Mouse (Mus musculus): Measurements from ENCODE around the gene Dmpk. TPM values are rescaled to one million over a fixed set of nuclear protein-coding genes. Genes with fewer than 3 reads are reported as not detected.

Dmpk gene
- 24.2 and 27.1 TPM in 2 replicates for polyA plus RNA-seq (2015; fragmentation: Nextera tagmentation; extraction: Ambion mirVana)

DNA sequence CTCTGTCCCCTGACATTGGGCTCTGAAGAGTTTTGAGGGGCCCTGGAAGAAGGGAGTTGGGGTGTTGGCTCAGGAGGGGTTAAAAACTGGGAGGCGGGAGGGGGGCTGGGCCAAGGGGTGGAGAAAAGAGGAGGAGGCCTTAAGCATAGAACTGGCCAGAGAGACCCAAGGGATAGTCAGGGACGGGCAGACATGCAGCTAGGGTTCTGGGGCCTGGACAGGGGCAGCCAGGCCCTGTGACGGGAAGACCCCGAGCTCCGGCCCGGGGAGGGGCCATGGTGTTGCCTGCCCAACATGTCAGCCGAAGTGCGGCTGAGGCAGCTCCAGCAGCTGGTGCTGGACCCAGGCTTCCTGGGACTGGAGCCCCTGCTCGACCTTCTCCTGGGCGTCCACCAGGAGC is at the start of gene Dmpk:
TSS of gene Dmpk (plus strand) at position 149 of the 400 bp plus-strand sequence.
- H3K27me3 ChIP-seq: no peaks in the 10 kb centered on the region
- H3K4me3 ChIP-seq: peak within 1 kb of the TSS; percentile 40
- peaks cover 46% of the 10 kb centered on the region for H3K4me1 ChIP-seq
- peak; percentile 66 for ATAC-seq (ENCODE audit: borderline replicate concordance, extremely low read depth, low FRiP score, low TSS enrichment)
- no peaks in the 10 kb centered on the region for H3K9me3 ChIP-seq
- peak within 1 kb of the TSS; percentile 57 for H3K27ac ChIP-seq
- 37% methylated on average over 10 of the region's 10 CpGs for WGBS
- H3K36me3 ChIP-seq: peaks cover 54% of the 10 kb centered on the region
- peak within 1 kb of the TSS; percentile 54 for H3K4me2 ChIP-seq
- peak within 1 kb of the TSS; percentile 47 for H3K9ac ChIP-seq

DNA sequence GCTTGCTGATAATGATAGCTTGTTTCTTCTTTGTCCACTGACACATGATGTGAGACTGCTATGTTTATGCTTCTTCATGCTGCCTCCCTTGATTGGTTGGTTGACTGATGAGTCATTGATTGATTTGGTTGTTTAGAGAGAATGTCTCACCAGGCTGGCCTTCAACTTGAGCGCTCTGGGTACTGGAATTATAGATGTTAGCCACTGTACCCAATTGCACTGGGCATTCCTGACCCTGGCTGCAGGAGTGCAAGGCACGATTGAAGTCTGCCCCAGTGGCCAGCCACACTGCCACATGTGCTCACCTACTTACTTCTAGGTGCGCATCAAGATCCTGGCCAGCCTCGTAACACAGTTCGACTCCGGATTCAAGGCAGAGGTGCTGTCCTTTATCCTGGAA is 39.0 kb upstream of the Dmpk start:
- H3K9me3 ChIP-seq: no peaks in the 10 kb centered on the region
- H3K4me2 ChIP-seq: no peak overlapping the region
- H3K4me1 ChIP-seq: no peaks in the 10 kb centered on the region
- no peak for ATAC-seq (ENCODE audit: borderline replicate concordance, extremely low read depth, low FRiP score, low TSS enrichment)
- no peak overlapping the region for H3K9ac ChIP-seq
- WGBS: 90% methylated on average over 6 of the region's 6 CpGs
- H3K36me3 ChIP-seq: peaks cover 98% of the 10 kb centered on the region
- no peaks in the 10 kb centered on the region for H3K27me3 ChIP-seq
- H3K27ac ChIP-seq: no peak overlapping the region
- no peak overlapping the region for H3K4me3 ChIP-seq

DNA sequence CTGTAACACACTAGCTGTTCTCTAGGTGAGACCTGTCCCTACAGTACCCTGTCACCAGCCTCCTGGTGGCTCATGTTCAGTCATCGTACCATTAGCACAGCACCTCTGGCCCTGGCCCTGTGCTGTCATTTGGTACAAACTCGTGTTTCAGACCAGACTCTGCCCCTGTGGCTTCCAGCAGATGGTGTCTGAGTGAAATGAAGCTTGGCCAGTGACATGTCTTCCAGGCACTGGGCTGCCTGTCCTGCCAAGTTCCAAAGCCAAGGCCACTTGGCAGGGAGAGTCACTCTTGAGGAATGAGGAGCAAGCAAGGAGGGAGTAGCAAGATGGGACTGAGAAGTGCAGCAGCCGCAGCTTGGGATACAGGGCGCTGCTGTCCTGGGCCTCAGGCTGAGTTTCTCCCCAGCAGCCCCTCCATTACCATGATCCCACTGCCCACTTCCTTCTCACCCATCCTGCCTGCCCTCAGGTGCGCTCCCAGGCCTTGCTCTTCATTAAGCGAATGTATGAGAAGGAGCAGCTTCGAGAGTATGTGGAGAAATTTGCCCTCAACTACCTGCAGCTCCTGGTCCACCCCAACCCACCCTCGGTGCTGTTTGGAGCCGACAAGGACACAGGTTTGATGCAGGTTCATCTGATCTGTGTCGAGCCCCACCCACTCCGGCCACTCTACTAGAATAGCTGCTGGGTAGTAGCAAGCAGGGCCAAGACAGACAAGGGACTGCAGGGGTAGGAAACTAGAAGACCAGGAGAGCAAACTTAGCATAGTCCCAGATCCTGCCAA is 37.2 kb upstream of the Dmpk start:
- H3K4me2 ChIP-seq: no peak overlapping the region
- ATAC-seq (ENCODE audit: borderline replicate concordance, extremely low read depth, low FRiP score, low TSS enrichment): no peak
- no peaks in the 10 kb centered on the region for H3K9me3 ChIP-seq
- no peaks in the 10 kb centered on the region for H3K4me1 ChIP-seq
- no peak overlapping the region for H3K9ac ChIP-seq
- H3K36me3 ChIP-seq: peaks cover 98% of the 10 kb centered on the region
- WGBS: 87% methylated on average over 11 of the region's 11 CpGs
- no peak overlapping the region for H3K4me3 ChIP-seq
- H3K27ac ChIP-seq: no peak overlapping the region
- no peaks in the 10 kb centered on the region for H3K27me3 ChIP-seq

DNA sequence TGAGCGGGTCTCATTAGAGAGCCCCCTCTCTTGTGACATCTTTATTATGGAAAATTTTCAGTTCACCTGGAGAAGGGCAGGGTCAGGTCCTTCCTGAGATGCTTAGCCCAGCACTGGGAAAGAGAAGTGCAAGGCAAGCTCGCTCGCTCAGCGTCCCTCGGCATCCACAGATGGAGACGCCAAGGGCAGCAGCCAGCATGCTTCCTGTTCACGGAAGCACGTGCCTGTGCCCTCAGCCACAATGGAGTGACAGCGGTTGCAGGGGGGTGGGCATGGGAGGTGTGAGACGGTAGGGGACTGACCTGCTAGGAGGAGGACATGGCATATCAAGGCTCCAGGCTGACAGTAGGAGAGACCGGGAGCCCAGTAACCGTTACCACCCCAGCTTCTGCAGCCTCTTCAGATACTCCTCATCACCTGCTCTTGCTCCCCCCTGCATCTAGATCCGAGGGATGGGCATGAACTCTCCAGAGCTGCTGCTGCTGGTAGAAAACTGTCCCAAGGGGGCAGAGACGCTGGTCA is 35.6 kb upstream of the Dmpk start:
- 84% methylated on average over 14 of the region's 14 CpGs for WGBS
- Histone ChIP-seq H3K4me1 (no peaks in the 10 kb centered on the region), H3K27ac (no peak overlapping the region), H3K36me3 (peaks cover 89% of the 10 kb centered on the region), H3K9me3 (no peaks in the 10 kb centered on the region), H3K9ac (no peak overlapping the region), H3K27me3 (no peaks in the 10 kb centered on the region), H3K4me3 (no peak overlapping the region), H3K4me2 (no peak overlapping the region)
- ATAC-seq (ENCODE audit: borderline replicate concordance, extremely low read depth, low FRiP score, low TSS enrichment): no peak

DNA sequence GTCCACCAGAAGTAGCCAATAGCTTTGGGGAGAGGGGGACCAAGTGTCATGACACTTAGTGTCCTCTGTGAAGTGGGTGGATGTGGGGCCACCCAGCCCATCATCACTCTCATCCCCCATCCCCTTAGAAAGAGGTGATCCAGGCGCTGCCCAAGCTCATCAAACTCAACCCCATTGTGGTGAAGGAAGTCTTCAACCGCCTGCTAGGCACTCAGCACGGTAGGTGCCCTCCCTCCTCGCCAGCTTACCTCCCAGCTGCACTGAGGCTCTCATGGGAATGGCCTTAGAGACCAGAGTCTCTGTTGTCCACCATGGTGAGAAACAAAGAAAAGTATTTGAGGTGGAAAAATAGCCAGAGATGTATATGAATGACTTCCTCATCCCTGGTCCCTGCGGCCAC is 34.4 kb upstream of the Dmpk start:
- WGBS: 86% methylated on average over 5 of the region's 5 CpGs
- Histone ChIP-seq H3K4me2 (no peak overlapping the region), H3K9ac (no peak overlapping the region), H3K27ac (no peak overlapping the region), H3K27me3 (no peaks in the 10 kb centered on the region), H3K36me3 (peaks cover 78% of the 10 kb centered on the region), H3K4me1 (no peaks in the 10 kb centered on the region), H3K4me3 (no peak overlapping the region), H3K9me3 (no peaks in the 10 kb centered on the region)
- ATAC-seq (ENCODE audit: borderline replicate concordance, extremely low read depth, low FRiP score, low TSS enrichment): no peak

DNA sequence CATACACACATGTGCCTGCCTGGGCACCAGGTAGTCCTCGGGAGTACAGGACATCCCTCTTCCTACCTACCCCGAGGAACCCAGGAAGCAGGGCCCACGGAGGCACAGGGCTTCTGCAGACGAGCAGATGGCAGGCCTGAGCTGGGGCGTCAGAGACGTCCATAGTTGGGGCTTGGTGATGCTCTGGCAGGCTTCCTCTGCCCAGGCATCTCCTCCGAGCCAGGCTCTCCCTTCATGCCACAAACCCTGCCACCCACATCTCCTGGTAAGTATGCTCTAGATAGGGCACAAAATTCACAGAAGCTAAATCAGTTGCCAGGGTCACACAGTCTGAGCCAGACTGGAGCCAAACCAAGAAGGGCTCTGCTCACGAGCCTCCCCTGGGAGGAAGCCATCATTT is 33.5 kb upstream of the Dmpk start:
- no peak for ATAC-seq (ENCODE audit: borderline replicate concordance, extremely low read depth, low FRiP score, low TSS enrichment)
- no peak overlapping the region for H3K27ac ChIP-seq
- no peak overlapping the region for H3K9ac ChIP-seq
- peaks cover 69% of the 10 kb centered on the region for H3K36me3 ChIP-seq
- no peak overlapping the region for H3K4me2 ChIP-seq
- no peak overlapping the region for H3K4me3 ChIP-seq
- no peaks in the 10 kb centered on the region for H3K4me1 ChIP-seq
- H3K27me3 ChIP-seq: no peaks in the 10 kb centered on the region
- no peaks in the 10 kb centered on the region for H3K9me3 ChIP-seq
- 84% methylated on average over 8 of the region's 8 CpGs for WGBS

DNA sequence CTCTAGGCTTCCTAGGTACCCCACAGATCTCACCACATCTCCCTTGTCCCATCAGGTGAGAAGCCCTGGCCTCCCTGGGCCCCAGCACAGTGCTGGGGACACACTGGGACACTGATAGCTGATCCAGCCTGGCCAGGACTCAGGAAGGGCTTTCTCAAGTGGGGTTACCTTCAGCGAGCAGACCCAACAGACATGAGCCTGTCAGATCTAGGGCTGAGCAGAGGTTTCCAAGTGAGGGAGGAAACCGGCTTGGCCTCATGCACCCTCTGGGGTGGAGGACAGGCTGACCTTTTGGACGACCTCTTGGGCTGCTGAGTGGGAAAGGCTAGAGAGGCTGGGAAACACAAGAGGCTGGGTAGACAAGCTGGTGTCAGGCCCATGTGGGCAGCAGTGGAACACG is 32.5 kb upstream of the Dmpk start:
- Histone ChIP-seq H3K9me3 (no peaks in the 10 kb centered on the region), H3K27ac (no peak overlapping the region), H3K36me3 (peaks cover 59% of the 10 kb centered on the region), H3K9ac (no peak overlapping the region), H3K4me1 (no peaks in the 10 kb centered on the region), H3K4me2 (no peak overlapping the region), H3K27me3 (no peaks in the 10 kb centered on the region), H3K4me3 (no peak overlapping the region)
- no peak for ATAC-seq (ENCODE audit: borderline replicate concordance, extremely low read depth, low FRiP score, low TSS enrichment)
- WGBS: 59% methylated on average over 4 of the region's 4 CpGs

DNA sequence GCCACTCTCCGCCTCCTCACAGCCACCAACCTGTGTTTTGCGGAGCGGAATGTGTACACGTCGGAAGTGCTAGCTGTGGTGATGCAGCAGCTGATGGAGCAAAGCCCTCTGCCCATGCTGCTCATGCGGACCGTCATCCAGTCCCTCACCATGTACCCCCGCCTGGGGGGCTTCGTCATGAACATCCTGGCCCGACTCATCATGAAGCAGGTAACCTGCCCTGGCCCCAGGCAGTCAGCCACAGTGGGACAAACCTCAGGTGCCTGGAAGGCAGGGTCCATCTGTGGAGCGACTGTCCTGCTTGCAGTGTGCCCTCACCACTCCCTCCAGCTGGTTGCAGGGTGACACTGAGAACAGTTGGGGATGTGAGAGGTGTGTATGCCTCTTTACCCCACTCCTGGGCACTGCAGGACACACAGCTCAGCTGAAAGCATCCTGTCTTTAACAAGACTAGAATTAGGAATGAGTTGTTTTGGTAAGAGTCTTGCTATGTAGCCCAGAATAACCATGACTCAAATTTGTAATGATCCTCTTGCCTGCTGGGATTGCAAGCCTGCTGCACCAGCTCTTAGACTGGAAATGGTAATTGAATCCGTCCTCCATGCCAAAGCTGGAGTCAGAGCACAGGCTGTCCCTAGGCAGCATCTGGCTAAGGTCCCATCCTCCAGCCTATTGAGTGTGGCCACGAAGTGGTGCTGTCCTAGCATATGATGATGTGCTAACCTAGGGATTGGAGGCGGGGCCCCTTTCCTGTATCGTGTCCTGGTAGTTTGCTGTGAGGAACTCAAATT is 31.1 kb upstream of the Dmpk start:
- Histone ChIP-seq H3K9ac (no peak overlapping the region), H3K4me1 (no peaks in the 10 kb centered on the region), H3K4me3 (no peak overlapping the region), H3K36me3 (peaks cover 46% of the 10 kb centered on the region), H3K27ac (no peak overlapping the region), H3K27me3 (no peaks in the 10 kb centered on the region), H3K9me3 (no peaks in the 10 kb centered on the region), H3K4me2 (no peak overlapping the region)
- 85% methylated on average over 15 of the region's 15 CpGs for WGBS
- no peak for ATAC-seq (ENCODE audit: borderline replicate concordance, extremely low read depth, low FRiP score, low TSS enrichment)

DNA sequence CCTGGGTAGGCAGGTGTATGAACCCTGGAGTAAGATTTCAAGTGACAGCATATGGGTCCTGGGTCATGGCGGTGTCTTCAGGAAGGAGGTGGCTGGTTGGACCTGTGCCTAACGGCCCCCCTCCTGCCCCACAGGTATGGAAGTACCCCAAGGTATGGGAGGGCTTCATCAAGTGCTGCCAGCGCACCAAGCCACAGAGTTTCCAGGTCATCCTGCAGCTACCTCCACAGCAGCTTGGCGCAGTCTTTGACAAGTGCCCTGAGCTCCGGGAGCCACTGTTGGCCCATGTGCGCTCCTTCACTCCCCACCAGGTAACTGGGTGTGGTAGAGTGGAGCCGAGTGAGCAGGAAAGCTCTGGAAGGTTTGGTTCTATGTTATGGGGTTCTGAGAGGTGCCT is 30.5 kb upstream of the Dmpk start:
- peaks cover 40% of the 10 kb centered on the region for H3K36me3 ChIP-seq
- WGBS: 84% methylated on average over 7 of the region's 7 CpGs
- no peak overlapping the region for H3K9ac ChIP-seq
- no peaks in the 10 kb centered on the region for H3K4me1 ChIP-seq
- ATAC-seq (ENCODE audit: borderline replicate concordance, extremely low read depth, low FRiP score, low TSS enrichment): no peak
- no peak overlapping the region for H3K4me2 ChIP-seq
- H3K4me3 ChIP-seq: no peak overlapping the region
- no peaks in the 10 kb centered on the region for H3K27me3 ChIP-seq
- H3K27ac ChIP-seq: no peak overlapping the region
- H3K9me3 ChIP-seq: no peaks in the 10 kb centered on the region

DNA sequence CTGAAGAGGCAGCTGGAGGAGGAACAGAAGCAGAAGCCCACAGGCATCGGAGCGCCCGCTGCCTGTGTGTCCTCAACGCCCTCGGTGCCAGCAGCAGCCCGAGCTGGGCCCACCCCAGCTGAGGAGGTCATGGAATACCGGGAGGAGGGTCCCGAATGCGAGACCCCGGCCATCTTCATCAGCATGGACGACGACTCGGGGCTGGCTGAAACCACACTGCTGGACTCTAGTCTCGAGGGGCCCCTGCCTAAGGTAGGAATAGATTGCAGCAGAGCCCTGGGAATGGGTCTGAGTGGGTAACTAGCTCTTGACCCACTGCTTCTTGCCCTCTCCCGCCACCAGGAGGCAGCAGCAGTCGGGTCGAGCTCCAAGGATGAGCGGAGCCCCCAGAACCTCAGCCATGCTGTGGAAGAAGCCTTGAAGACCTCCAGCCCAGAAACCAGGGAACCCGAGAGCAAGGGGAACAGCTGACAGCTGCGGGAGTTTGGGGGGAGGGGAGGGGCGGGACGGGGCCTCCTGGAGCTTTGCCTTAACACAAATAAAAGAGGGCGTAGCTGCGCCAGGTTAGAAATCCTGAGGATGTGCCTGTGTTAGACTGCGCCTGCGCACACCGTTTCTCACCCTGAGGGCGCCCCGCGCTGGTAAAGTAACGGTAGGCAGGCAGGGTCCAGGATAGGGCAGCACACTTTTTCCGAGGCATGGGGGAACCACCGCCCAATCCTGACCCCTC is 29.4 kb upstream of the Dmpk start, which contains the start of gene Rsph6a:
TSS of gene Rsph6a (plus strand) at position 644 of the 730 bp plus-strand sequence.
- Histone ChIP-seq H3K4me1 (no peaks in the 10 kb centered on the region), H3K27ac (no peak within 1 kb of the TSS), H3K4me3 (no peak within 1 kb of the TSS), H3K36me3 (peaks cover 31% of the 10 kb centered on the region), H3K9ac (0 out of 2 replicates have a peak within 1 kb of the TSS, but pooled peaks have one; percentile 7), H3K27me3 (no peaks in the 10 kb centered on the region), H3K9me3 (no peaks in the 10 kb centered on the region), H3K4me2 (no peak within 1 kb of the TSS)
- WGBS: 34% methylated on average over 33 of the region's 33 CpGs
- no peak; the same call in 1 of the 2 replicates for ATAC-seq (ENCODE audit: borderline replicate concordance, extremely low read depth, low FRiP score, low TSS enrichment)

DNA sequence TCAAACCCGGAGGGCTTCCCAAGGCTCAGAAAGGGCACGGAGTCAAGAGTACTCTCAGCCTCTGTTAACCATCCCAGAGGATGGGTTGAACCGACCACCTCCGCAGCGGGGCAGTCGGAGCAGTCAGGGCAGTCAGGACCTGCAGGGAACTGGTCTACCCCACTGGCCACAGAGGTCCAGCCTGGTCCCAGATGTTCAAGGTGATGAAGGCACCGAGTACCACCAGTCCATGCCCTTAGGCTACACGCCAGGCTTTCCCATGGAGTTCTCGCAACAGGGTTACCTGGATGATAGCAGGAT is 28.9 kb upstream of the Dmpk start:
- Histone ChIP-seq H3K4me2 (no peak overlapping the region), H3K4me1 (no peaks in the 10 kb centered on the region), H3K4me3 (no peak overlapping the region), H3K27me3 (no peaks in the 10 kb centered on the region), H3K36me3 (peaks cover 26% of the 10 kb centered on the region), H3K9ac (no peak overlapping the region), H3K27ac (no peak overlapping the region), H3K9me3 (no peaks in the 10 kb centered on the region)
- 74% methylated on average over 9 of the region's 9 CpGs for WGBS
- ATAC-seq (ENCODE audit: borderline replicate concordance, extremely low read depth, low FRiP score, low TSS enrichment): no peak
